Mouse (Mus musculus) brown adipose tissue, adult 24 weeks (tissue): ENCODE data around the gene Fyb. TPM values are rescaled to one million over a fixed set of nuclear protein-coding genes. Genes with fewer than 3 reads are reported as not detected.

Source experiments
- H3K27ac ChIP-seq: fragments of 200-500 bp; replicated peaks from 2 replicates; pipeline ENCODE4 v1.5.1; 2012; ENCODE audit warnings: low read depth, mild to moderate bottlenecking, low read length
- H3K4me1 ChIP-seq: fragments of 200-500 bp; 2 replicates; pipeline ENCODE4 v1.6.1; 2012; ENCODE audit warnings: low read length, mixed read lengths; ENCODE audit not compliant: control insufficient read depth, insufficient read depth, insufficient read length
- H3K4me3 ChIP-seq: fragments of 200-500 bp; 2 replicates; pipeline ENCODE4 v1.5.1; 2012; ENCODE audit warnings: low read depth, mild to moderate bottlenecking, low read length, moderate library complexity; ENCODE audit not compliant: insufficient read depth
- polyA plus RNA-seq: library from polyadenylated mRNA; stranded (reverse); fragments of >200 nt; gene quantifications from 2 replicates; pipeline ENCODE4 v1.2.4, GENCODE M21; 2012; ENCODE audit not compliant: missing spikeins, insufficient read depth, insufficient read length

Fyb gene
- polyA plus RNA-seq, 1 experiment = 4.6 TPM

DNA sequence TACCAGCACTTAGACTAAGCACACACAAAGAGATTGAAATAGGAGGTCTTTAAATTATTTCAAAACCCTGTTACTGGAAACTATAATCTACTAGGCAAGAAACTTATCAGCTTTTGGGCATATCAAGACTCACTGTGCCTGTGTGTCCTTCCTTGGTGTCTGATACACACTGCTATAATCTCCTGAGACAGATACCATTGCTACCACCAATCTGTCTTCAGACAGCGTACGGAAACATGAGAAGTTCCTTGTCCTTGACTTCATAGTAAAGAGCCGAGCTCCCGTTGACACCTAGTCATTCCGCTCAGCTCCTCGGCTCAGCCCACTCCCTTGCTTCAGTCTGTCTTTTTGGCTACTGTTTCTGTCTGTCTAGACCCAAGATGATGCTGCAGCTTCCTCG is 29.2 kb downstream of the Fyb start:
- 0 out of 2 replicates have a peak, but pooled peaks cover 2% of the 10 kb centered on the region for H3K4me1 ChIP-seq
- no peak overlapping the region for H3K27ac ChIP-seq
- no peak overlapping the region for H3K4me3 ChIP-seq

DNA sequence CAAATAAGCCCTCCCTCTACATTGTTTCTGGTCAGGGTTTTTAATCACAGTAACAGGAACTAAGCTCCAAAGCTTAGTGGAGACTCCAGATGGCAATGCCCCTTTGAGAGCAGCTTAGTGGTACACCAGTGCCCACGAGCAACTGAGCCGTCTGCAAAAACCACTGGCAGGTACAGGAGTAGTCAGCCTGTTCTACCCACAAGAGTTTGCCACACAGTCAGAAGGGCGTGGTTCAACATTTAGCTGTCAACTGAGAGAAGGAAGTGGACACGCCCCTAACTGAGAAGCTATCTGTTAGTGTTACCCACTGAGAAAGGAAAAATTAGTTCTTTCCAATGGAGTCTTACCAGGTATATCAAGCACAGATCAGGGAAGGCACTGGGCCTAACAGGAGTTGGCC is 32.1 kb downstream of the Fyb start:
- Histone ChIP-seq H3K4me1 (0 out of 2 replicates have a peak, but pooled peaks cover 2% of the 10 kb centered on the region), H3K27ac (peak overlapping the region; percentile 55), H3K4me3 (no peak overlapping the region)

DNA sequence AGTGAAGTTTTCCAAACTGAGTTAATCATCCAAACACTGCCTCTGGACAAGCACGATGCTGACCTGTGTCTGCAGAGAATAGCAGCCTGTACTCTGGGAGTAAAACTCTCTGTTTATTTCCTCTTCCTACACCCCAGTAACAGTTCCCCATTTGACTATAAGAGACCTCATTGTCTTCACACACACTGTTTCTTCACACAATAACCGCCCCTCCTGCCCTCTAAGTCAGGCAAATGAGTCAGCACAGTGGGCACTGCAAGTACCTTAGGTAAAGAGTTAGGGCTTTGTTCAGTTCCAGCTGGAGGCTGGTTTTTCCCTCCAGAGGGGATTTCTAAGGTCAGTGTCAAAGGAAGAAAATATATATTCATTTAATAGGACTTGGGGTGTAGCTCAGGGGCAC is 32.9 kb downstream of the Fyb start:
- 0 out of 2 replicates have a peak, but pooled peaks cover 2% of the 10 kb centered on the region for H3K4me1 ChIP-seq
- no peak overlapping the region for H3K4me3 ChIP-seq
- H3K27ac ChIP-seq = no peak overlapping the region

DNA sequence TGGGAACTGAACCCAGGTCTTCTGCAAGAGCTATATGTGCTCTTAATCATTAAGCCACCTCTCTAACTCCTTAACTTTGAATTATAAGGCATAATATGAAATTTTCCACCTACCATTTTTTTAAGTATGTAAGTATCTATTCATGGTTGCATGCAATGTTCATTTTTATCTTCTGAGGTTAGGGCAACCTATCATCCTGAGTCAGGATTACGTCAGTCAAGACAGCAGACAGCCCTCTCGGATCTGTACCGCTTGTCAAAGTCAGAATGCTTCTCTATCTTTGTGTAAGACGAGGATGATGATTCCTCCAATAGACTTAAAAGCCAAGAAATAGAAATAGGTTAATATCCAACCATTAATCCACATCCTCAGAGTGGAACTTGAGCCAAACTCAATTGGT is 33.6 kb downstream of the Fyb start:
- Histone ChIP-seq H3K27ac (no peak overlapping the region), H3K4me3 (no peak overlapping the region)

DNA sequence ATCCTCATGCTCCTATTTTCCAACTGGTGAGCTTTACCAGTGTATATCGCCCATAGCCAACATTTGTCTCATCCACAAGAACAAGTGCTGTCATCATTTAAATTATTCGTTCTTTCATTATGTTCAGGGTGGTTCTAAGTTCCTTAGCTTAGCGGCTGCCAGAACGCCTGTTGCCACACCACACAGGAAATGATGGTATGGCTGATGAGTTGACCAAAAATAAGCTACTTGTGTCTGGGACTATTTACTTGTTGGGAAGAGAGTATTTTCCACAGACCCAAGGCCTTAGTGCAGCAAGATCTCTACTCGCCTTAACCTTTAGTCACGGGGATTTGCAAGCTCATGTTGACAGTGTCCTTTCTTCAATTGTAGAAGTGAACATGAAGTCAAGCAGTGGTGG is 34.3 kb downstream of the Fyb start:
- Histone ChIP-seq H3K27ac (no peak overlapping the region), H3K4me3 (no peak overlapping the region), H3K4me1 (0 out of 2 replicates have a peak, but pooled peaks cover 2% of the 10 kb centered on the region)

More for the DNA sequence above, 33.6 kb downstream of the Fyb start:
- H3K4me1 ChIP-seq = 0 out of 2 replicates have a peak, but pooled peaks cover 2% of the 10 kb centered on the region

DNA sequence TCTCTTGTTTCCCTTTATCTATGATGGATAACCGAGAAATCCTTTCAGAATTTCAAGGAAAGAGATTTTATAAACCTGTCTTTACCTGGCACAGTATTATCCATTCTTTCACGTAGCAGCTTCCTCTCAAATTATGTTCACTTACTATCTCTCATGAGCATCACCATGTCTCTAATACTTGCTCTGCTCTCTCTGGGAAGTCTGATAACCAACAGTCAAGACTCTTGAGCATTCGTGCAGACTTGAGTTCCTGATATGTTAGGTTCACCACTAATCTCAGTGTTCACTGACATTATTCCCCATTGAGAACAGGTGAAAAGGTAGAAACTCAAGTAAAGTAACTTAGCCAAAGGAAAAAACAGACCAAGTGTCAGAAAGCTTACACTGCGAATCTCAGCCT is 34.9 kb downstream of the Fyb start:
- H3K27ac ChIP-seq = no peak overlapping the region
- no peak overlapping the region for H3K4me3 ChIP-seq
- H3K4me1 ChIP-seq = 0 out of 2 replicates have a peak, but pooled peaks cover 2% of the 10 kb centered on the region

DNA sequence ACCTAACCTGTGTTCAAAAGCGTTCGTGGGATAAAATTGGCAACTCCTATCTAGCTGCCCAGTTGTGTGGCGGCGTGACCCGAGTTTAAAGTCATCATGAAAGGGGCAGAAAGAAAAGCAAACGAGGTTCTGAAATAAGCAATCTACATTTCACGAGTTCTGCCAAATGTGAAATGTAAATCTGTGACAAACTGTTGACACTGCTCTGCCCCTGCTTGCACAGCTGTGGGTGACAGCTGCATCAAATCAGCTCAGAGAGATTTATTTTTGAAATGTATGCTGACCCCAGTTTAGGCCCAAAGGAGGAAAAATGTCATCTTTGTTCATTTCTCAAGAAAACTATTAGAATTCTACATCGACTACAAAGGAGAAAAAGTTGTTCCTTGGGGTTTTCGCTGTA is 36.5 kb downstream of the Fyb start:
- Histone ChIP-seq H3K4me1 (peaks cover 2% of the 10 kb centered on the region; the same call in 1 of the 2 replicates), H3K4me3 (no peak overlapping the region), H3K27ac (no peak overlapping the region)

DNA sequence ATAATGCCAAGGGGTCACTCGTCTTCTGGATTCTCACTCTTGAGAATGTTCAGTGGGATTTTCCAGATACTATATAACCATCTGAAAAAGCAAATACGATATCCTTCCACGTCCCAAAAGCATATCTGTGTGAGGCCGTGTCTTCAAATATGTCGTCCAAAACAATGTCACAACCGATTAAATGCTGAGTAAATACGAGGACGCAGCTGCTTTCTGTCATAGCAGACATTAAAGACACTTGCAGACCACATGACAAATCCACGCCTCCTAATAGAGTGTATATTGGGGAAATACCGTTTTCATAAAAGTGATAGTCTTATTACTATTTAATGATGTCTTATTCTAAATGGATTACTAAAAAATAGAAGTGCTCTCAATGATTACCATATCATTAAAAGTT is 38.0 kb downstream of the Fyb start:
- no peak overlapping the region for H3K4me3 ChIP-seq
- H3K4me1 ChIP-seq = no peaks in the 10 kb centered on the region; the same call in 1 of the 2 replicates
- no peak overlapping the region for H3K27ac ChIP-seq

DNA sequence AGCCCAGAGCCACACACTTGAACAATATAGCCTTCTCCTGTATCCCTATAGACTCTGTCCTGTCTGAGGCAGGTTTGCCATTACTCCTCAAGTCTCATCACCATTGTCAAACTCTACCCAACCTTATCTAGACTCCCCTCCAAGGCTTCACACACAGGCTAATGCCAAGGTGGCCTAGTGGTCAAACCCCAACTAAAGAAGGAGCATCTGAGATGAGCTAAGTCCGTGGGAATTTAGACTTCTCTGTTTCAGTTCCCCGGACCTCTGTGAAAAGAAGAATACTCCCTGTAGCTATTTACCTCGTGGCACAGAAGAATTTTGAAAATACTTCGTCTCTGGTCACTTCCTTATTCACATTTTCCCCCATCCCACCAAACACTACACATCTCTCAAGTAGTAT is 39.5 kb downstream of the Fyb start:
- Histone ChIP-seq H3K4me3 (no peak overlapping the region), H3K27ac (peak overlapping the region; percentile 52; the same call in 1 of the 2 replicates), H3K4me1 (no peaks in the 10 kb centered on the region; the same call in 1 of the 2 replicates)

DNA sequence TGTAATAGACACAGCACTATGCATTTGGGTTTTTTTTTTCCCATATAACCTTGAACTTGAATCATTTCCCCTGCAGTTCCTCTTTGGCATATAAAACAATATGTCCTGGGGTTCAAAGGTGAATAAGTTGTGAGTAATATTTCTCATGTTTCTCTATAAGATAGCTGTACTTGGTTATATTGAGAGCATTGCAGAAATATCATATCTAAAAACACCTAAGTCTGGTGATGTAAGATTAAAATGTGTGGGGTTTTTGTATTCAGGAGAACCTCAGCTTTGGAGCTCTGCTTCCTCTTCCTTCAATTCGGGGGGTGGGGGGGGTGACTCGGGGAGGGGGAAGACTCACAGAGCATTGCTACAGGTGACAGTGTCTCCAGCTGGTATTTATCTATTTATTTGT is 40.0 kb downstream of the Fyb start:
- Histone ChIP-seq H3K4me3 (no peak overlapping the region), H3K27ac (no peak overlapping the region), H3K4me1 (no peaks in the 10 kb centered on the region; the same call in 1 of the 2 replicates)

DNA sequence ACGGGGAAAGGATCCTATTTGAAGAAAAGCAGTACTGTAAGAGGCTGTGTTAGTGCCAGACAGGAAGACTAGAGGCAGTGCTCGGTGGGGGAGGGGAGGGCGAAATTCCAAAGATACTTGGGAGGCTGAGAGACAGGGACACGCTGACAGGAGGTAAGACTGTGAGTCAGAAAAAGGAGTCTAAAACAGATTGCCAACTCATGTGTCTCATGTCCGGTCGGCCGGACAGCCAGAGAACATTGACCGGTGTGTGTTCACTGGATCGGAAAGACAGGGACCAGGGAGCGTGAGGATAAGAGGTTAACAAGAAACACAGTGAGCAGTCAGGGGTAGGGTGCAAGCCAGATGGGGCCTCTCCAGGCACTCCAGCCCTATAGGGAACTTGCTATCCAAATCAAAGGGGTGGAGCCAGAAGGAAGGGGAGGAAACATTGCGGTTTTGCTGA is 42.3 kb downstream of the Fyb start:
- H3K4me3 ChIP-seq = peak overlapping the region; percentile 43
- peak overlapping the region; percentile 54; the same call in 1 of the 2 replicates for H3K27ac ChIP-seq
- no peaks in the 10 kb centered on the region; the same call in 1 of the 2 replicates for H3K4me1 ChIP-seq

DNA sequence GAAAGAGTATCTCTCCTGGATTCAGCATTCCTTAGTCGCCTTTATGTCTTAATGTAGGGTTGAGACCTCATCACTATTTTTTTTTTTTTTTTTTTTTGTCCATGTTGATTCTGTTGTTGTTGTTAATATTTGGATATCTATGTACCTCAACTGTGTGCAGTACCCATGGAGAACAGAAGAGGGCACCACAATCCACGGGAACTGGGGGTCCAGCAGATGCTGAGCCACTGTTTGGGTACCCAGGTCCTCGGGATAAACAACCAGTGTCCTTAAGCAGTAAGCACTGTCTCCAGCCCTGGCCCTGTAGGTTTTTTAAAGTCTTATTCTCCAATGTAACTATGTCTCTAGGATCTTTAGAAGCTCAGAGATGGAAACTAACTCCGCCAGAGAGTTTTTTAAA is 43.2 kb downstream of the Fyb start:
- Histone ChIP-seq H3K4me3 (no peak overlapping the region), H3K4me1 (no peaks in the 10 kb centered on the region; the same call in 1 of the 2 replicates), H3K27ac (no peak overlapping the region)

DNA sequence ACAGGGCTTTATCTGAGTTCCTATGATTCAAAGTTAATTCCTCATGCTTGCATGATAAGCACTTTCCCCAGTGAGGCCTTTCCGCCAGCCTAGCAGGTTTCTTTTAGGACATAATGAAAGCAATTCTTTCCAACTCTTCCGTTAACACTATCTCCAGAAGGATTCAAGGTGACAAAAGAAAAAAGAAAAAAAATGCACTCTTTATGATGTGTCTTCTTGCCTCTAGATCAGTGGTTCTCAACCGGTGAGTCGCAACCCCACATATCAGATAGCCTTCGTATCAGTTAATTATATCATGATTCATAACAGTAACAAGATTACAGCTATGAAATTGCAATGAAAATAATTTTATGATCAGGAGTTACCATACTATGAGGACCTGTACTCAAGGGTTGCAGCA is 45.3 kb downstream of the Fyb start:
- no peaks in the 10 kb centered on the region; the same call in 1 of the 2 replicates for H3K4me1 ChIP-seq
- H3K27ac ChIP-seq = peak overlapping the region; percentile 64; the same call in 1 of the 2 replicates
- no peak overlapping the region for H3K4me3 ChIP-seq

DNA sequence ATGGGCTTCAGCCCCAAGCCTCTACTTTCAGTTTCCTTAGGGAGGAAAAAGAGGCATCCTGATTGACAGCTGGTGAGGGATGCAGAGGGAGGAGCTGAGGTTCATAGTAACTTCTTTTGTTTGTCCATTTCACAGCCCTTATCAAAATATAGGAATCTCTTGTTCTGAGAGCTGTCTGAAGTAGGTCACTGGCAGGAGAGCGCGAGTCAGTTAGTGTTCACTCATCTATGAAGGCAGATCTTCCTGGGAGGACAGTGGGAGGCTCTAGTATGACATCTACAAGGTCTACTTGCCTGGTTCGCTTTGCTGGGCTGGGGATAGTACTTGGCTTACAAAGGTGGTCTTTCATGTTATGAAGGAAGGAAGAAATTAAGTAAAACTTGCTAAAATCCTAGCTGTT is 46.0 kb downstream of the Fyb start:
- Histone ChIP-seq H3K4me3 (no peak overlapping the region), H3K4me1 (no peaks in the 10 kb centered on the region; the same call in 1 of the 2 replicates), H3K27ac (peak overlapping the region; percentile 64)

DNA sequence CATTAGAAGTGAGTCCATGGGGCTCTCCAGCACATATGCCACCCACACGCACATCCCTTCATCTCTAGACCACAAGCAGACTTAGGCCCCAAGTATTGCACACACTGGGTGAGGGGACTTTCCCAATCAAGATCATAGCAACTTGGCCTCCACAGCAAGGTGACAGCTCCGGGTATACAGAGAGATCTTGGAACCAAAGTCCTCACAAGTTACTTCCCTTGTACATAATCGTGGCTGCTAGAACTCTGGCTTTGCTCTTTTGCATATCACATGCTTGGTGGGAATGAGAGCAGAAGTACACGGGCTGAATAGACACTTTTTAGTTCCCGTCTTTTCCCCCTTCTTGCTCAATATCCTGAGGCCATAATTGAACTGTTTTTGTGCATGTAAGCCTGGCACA is 46.4 kb downstream of the Fyb start:
- Histone ChIP-seq H3K27ac (peak overlapping the region; percentile 64), H3K4me3 (no peak overlapping the region)

DNA sequence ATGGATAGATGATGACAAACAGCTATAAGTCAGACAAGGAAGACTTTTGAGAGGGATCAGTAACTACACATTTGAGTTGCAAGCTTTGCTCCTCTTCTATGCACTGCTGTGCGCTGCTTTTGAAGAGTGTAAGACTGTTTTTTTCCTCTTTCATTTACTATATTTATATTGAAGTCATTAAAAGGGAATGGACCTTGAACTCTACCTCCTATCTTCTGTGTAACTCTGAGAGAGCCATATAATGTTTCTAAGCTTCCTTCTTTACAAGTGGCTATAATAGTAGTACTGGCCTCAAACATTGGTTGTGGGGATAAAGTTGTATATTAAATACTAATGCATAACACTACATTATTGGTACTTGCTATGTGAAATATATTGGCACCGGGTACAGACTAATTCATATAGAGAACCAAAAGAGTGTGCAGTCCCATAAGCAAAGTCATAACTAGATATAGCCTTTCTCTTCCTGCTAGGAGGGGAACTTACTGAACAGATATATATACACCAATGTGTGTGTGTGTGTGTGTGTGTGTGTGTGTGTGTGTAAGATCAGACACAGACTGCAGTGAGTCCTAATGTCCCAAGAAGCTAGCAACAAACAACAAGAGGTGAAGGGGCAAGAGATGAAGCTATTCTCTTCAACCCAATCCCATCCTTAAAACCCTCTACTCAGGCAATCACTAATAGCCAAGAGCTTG is 47.7 kb downstream of the Fyb start:
- Histone ChIP-seq H3K27ac (peak overlapping the region; percentile 60), H3K4me3 (peak overlapping the region; percentile 40), H3K4me1 (0 out of 2 replicates have a peak, but pooled peaks cover 4% of the 10 kb centered on the region)

More for the DNA sequence above, 46.4 kb downstream of the Fyb start:
- H3K4me1 ChIP-seq = no peaks in the 10 kb centered on the region
